Mouse (Mus musculus) cerebellum, adult 9-10 months (tissue): ENCODE results near the gene Tmprss2.

Experiments
- DNase-seq: peaks from one replicate; pipeline ENCODE4 v3.0.0; 2022

Gene Tmprss2

GRCm38 (mm10) chr16:97569426-97569825, 41.6 kb downstream of the Tmprss2 start:
- DNase-seq = no peak

GRCm38 (mm10) chr16:97568662-97569061, 42.3 kb downstream of the Tmprss2 start:
- peak; percentile 21 for DNase-seq

GRCm38 (mm10) chr16:97544340-97544739, 66.7 kb downstream of the Tmprss2 start:
- DNase-seq = no peak

- no peak for DNase-seq
These were observed 74.1 kb downstream of the Tmprss2 start for GRCm38 (mm10) chr16:97536859-97537258.

GRCm38 (mm10) chr16:97535808-97536413, 75.1 kb downstream of the Tmprss2 start:
- DNase-seq = peak; percentile 11

GRCm38 (mm10) chr16:97534876-97535461, 76.0 kb downstream of the Tmprss2 start:
- DNase-seq = peak; percentile 36

GRCm38 (mm10) chr16:97534448-97534847, 76.5 kb downstream of the Tmprss2 start:
- peak; percentile 10 for DNase-seq

- DNase-seq = no peak
These were observed 77.2 kb downstream of the Tmprss2 start for GRCm38 (mm10) chr16:97533751-97534150.

GRCm38 (mm10) chr16:97533126-97533525, 77.9 kb downstream of the Tmprss2 start:
- DNase-seq = no peak

GRCm38 (mm10) chr16:97529241-97529640, 81.8 kb downstream of the Tmprss2 start:
- no peak for DNase-seq

GRCm38 (mm10) chr16:97523024-97523423, 88.0 kb downstream of the Tmprss2 start:
- DNase-seq = peak; percentile 26

GRCm38 (mm10) chr16:97521983-97522382, 89.0 kb downstream of the Tmprss2 start:
- no peak for DNase-seq

- DNase-seq = no peak
These were observed 94.7 kb downstream of the Tmprss2 start for GRCm38 (mm10) chr16:97516341-97516740.
